In the genomic region with DNA sequence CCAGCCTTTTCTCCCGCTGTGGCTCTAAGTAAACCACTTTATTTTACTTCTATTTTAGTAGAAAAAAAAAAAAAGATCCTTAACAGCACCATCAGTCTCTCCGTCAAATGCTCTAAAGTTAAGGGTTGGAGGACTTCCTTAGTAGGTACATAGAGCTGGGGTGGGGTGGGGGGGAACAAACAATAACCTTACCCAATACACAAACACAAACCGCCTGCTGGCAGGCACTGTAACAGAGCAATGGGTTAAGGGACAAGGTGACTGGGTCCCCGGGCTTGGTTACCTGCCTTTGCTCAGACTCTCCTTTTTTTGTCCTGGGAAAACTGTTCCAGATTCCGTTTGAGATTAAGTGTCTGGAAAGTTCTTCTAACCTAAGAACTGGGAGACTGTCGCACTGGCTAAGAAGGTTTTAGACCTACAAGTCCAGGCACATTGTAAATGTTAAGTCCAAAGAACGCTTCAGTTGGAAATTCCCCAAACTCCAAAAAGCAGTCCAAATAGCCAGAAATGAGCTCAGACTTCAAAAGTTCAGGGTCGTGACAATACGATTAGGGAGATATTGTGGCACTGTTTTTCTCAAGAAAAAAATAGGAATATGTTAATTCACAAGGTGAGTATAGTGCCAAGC, we compare ENCODE assay signal across 13 mouse cellular contexts.
"Had no signal": no experiment of that assay in that cellular context is flagged by ENCODE, and none has a peak within 500 bp of the region (broad histone marks: within the 10 kb centered on the region; RNA-seq: fewer than 3 reads in every experiment).

No protein-coding gene starts in this region.

- H3K27ac ChIP-seq: kidney, postnatal 0 days; limb, embryonic 12.5 days; midbrain, embryonic 12.5 days; neural tube, embryonic 13.5 days had no signal

- H3K4me2 ChIP-seq: limb, embryonic 12.5 days; midbrain, embryonic 12.5 days; neural tube, embryonic 13.5 days had no signal

- H3K36me3 ChIP-seq: limb, embryonic 12.5 days; midbrain, embryonic 12.5 days; neural tube, embryonic 13.5 days had no signal

- ATAC-seq: midbrain, embryonic 16.5 days had no signal

- H3K27me3 ChIP-seq: limb, embryonic 12.5 days; midbrain, embryonic 12.5 days; neural tube, embryonic 13.5 days had no signal

- H3K4me1 ChIP-seq: limb, embryonic 12.5 days; midbrain, embryonic 12.5 days; neural tube, embryonic 13.5 days had no signal

- H3K4me3 ChIP-seq: limb, embryonic 12.5 days; midbrain, embryonic 12.5 days; neural tube, embryonic 13.5 days had no signal

- H3K9me3 ChIP-seq: limb, embryonic 12.5 days; midbrain, embryonic 12.5 days; neural tube, embryonic 13.5 days had no signal

- H3K9ac ChIP-seq: limb, embryonic 12.5 days; midbrain, embryonic 12.5 days; neural tube, embryonic 13.5 days had no signal

- DNase-seq: kidney, adult 18-20 months; kidney, postnatal 36 days; layer of hippocampus, adult 9-11 months; layer of hippocampus, postnatal 36 days; lung, adult 18-20 months; retina, postnatal 1 day; right cerebral cortex, postnatal 14 days; thymus, postnatal 36 days had no signal
